Mouse (Mus musculus) forebrain, postnatal 0 days (tissue): ENCODE measurements around the gene Dgcr6. TPM values are rescaled to one million over a fixed set of nuclear protein-coding genes. Genes with fewer than 3 reads are reported as not detected.

Experiments
- ATAC-seq: fragments of 200-750 bp; cut with Nextera tagmentation; 2 replicates; pipeline ENCODE4 v1.8.0; 2017; ENCODE audit warnings: mild to moderate bottlenecking, moderate library complexity
- DNase-seq: peaks from one replicate; pipeline ENCODE4 v3.0.0-alpha.2; 2015
- H3K27ac ChIP-seq: fragments of 300-500 bp; sonication (generic); 2 replicates; pipeline ENCODE4 v1.5.1; 2014; ENCODE audit warnings: low read depth, mild to moderate bottlenecking, antibody characterized with exemption, low read length, moderate library complexity, mixed read lengths
- H3K27me3 ChIP-seq: fragments of 300-500 bp; sonication (generic); 2 replicates; pipeline ENCODE4 v1.6.1; 2014; ENCODE audit warnings: mild to moderate bottlenecking, low read length, mixed read lengths; ENCODE audit not compliant: insufficient read depth
- H3K36me3 ChIP-seq: fragments of 300-500 bp; sonication (generic); 2 replicates; pipeline ENCODE4 v1.6.1; 2014; ENCODE audit warnings: mild to moderate bottlenecking, moderate library complexity; ENCODE audit not compliant: insufficient read depth
- H3K4me1 ChIP-seq: fragments of 300-500 bp; sonication (generic); 2 replicates; pipeline ENCODE4 v1.6.1; 2014; ENCODE audit warnings: antibody characterized with exemption; ENCODE audit not compliant: insufficient read depth
- H3K4me2 ChIP-seq: fragments of 300-500 bp; sonication (generic); 2 replicates; pipeline ENCODE4 v1.6.1; 2014; ENCODE audit warnings: low read depth, mild to moderate bottlenecking, moderate library complexity
- H3K4me3 ChIP-seq: fragments of 300-500 bp; sonication (generic); 2 replicates; pipeline ENCODE4 v1.5.1; 2014; ENCODE audit warnings: low read depth, low read length, mixed read lengths
- H3K9ac ChIP-seq: fragments of 300-500 bp; sonication (generic); 2 replicates; pipeline ENCODE4 v1.6.1; 2014; ENCODE audit warnings: mild to moderate bottlenecking
- H3K9me3 ChIP-seq: fragments of 300-500 bp; sonication (generic); 2 replicates; pipeline ENCODE4 v1.6.1; 2016; ENCODE audit warnings: low read length
- CTCF ChIP-seq: sonication (generic); IDR thresholded peaks from 2 replicates; pipeline ENCODE4 v1.5.1; 2016; ENCODE audit warnings: antibody characterized with exemption, control low read depth, low read depth
- WGBS: fragments of 180-500 bp; shearing (Covaris S2); extraction: QIAGEN DNeasy Blood & Tissue Kit; methylation state at CpG from one replicate; pipeline ENCODE4 v1.1.7; 2014; 5-methylcytosine and 5-hydroxymethylcytosine counted together
- polyA plus RNA-seq: library from polyadenylated mRNA; unstranded; fragments of >200 nt; fragmentation: Nextera tagmentation; extraction: Ambion mirVana; gene quantifications from 2 replicates; pipeline ENCODE4 v1.2.1, GENCODE M21; 2015
- total RNA-seq: library from RNA; depleted of rRNA; stranded (reverse); fragments of >200 nt; gene quantifications from 2 replicates; pipeline ENCODE4 v1.2.3, GENCODE M21; 2014

Gene Dgcr6
- total and polyA plus RNA-seq, 2 experiments from 2014 or later: 64.2 to 171 TPM

DNA sequence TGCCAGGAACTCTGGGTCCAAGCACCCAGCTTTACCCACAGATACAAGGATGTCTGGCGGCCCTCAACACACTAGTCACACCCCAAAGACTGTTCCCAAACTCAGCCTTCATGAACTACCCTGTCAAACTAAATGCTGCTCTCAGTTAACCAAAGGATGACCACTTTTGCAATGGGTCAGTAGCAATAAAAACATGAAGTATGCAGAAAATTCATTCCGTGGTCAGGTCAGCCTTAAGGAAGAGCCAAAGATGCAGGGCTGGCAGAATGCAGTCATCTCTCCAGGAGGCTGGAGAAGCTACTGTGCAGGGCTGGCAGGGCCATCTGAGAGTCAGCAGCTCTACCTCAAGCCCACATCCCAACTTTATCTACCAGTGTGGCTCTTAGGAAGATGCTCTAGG, 26.6 kb downstream of the Dgcr6 start:
- 96% methylated on average over 2 of the region's 2 CpGs for WGBS
- Histone ChIP-seq H3K4me2 (no peak overlapping the region), H3K4me3 (no peak overlapping the region), H3K4me1 (no peaks in the 10 kb centered on the region), H3K9ac (no peak overlapping the region), H3K9me3 (no peaks in the 10 kb centered on the region), H3K27me3 (no peaks in the 10 kb centered on the region), H3K36me3 (no peaks in the 10 kb centered on the region), H3K27ac (no peak overlapping the region)
- ATAC-seq (no peak), DNase-seq (no peak)
- TF ChIP-seq CTCF: no peak

DNA sequence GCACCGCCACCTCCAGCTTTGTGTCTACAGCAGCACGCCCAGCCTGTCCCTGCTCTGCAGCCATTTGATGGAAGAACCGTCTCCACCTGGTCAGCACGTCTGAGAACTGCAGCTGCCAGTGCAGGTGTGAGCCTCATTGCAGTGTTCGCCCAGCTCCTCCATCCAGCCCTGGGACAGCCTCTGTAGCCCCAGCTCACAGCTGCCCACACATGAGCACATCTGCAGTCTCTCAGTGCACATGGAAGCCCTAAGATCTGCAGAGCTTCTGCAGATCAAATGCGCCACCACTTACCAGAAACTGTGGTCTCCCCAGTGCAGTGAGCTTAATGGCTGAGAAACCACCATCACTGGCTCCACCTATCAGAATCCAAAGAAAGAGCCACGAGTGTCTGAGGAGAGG, 27.5 kb downstream of the Dgcr6 start:
- Histone ChIP-seq H3K9me3 (no peaks in the 10 kb centered on the region), H3K9ac (no peak overlapping the region), H3K4me2 (no peak overlapping the region), H3K4me3 (no peak overlapping the region), H3K27ac (no peak overlapping the region), H3K27me3 (no peaks in the 10 kb centered on the region), H3K36me3 (no peaks in the 10 kb centered on the region), H3K4me1 (no peaks in the 10 kb centered on the region)
- 88% methylated on average over 7 of the region's 7 CpGs for WGBS
- ATAC-seq (no peak), DNase-seq (no peak)
- TF ChIP-seq CTCF: no peak

DNA sequence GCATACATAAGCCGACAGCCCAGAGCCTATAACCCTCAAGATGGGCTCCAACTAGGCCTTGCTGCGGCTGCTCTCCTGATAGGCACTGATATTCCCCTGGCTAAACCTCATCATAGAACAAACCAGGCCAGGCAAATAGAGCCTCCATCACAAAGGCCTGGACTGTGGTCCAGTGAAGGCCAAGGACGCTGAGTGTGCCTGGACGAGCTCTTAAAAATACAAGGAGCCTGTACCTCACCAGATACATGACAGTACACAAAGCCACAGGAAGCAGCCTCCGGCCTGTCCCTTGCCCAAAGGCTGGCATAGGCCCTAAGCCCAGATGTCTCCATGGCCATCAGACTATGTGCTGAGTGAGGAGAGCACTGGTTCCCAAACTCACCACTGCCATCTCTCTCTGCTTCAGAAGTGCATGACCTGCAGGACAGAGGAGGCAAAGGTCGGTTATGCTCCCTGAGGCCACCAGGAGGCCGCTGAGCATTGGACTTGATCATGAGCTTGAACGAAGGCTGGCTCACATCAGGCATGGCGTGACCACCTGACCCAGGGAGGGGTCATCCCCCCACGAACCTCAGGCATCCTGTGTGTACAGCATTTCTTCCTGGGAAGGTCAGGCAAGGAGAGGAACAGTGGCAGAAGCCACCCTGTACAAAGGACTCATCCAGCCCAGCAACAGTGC, 28.6 kb downstream of the Dgcr6 start:
- Histone ChIP-seq H3K4me1 (no peaks in the 10 kb centered on the region), H3K27me3 (no peaks in the 10 kb centered on the region), H3K4me3 (no peak overlapping the region), H3K4me2 (no peak overlapping the region), H3K36me3 (no peaks in the 10 kb centered on the region), H3K9ac (no peak overlapping the region), H3K9me3 (no peaks in the 10 kb centered on the region), H3K27ac (no peak overlapping the region)
- DNase-seq: no peak
- no peak for TF ChIP-seq CTCF
- ATAC-seq: no peak
- 87% methylated on average over 10 of the region's 10 CpGs for WGBS

GRCm38 (mm10) chr16:18082291-18082690, 29.6 kb downstream of the Dgcr6 start:
- no peak for TF ChIP-seq CTCF
- no peaks in the 10 kb centered on the region for H3K9me3 ChIP-seq
- no peaks in the 10 kb centered on the region; the same call in 1 of the 2 replicates for H3K27me3 ChIP-seq
- no peak for DNase-seq
- H3K27ac ChIP-seq: no peak overlapping the region; the same call in 1 of the 2 replicates
- no peak for ATAC-seq
- no peak overlapping the region for H3K4me2 ChIP-seq
- H3K4me3 ChIP-seq: no peak overlapping the region
- no peak overlapping the region for H3K9ac ChIP-seq
- H3K36me3 ChIP-seq: no peaks in the 10 kb centered on the region
- WGBS: 94% methylated on average over 1 of the region's 1 CpGs
- H3K4me1 ChIP-seq: no peaks in the 10 kb centered on the region

DNA sequence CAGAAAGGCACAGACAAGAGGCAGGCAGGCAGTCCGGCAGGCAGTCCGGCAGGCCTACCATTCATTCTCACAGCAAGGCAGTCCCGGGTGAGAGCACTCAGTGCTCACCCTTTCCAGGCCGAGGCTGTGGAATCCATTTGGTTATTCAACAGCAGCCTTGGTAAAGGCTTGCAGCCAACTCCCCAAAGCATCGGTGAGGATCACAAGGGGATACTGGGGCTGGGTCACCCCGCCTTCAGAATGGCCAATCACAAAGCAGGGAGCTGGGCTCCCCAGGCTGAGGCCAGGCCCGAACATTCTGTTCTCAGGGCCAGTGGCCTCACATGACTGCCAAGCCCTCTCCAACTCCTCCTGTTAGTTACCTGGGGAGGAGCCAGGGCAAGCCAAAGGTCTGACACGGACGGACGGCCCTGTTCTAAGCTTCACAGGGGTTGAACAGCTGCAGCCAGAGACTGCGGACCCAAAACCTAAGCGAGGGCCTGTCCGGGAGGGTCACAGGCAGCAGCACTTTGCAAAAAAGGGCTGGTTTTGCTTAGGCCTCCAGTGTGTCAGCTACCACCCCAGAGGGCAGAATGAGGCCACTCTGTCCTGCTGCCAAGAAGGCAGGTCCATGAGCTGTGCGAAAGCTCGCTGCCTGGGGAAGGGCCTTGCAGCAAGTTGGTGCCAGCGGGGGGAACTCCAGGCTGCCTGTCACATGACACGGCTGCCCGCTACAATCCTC, 30.7 kb downstream of the Dgcr6 start:
- Histone ChIP-seq H3K9me3 (no peaks in the 10 kb centered on the region), H3K4me1 (peaks cover 4% of the 10 kb centered on the region), H3K36me3 (no peaks in the 10 kb centered on the region), H3K4me2 (no peak overlapping the region), H3K4me3 (no peak overlapping the region), H3K9ac (no peak overlapping the region), H3K27me3 (peaks cover 9% of the 10 kb centered on the region; the same call in 1 of the 2 replicates), H3K27ac (peak overlapping the region; percentile 57)
- DNase-seq (no peak), ATAC-seq (peak; percentile 81)
- WGBS: 74% methylated on average over 18 of the region's 18 CpGs
- no peak for TF ChIP-seq CTCF

- Histone ChIP-seq H3K4me2 (no peak overlapping the region), H3K4me3 (no peak overlapping the region), H3K4me1 (peaks cover 7% of the 10 kb centered on the region), H3K36me3 (no peaks in the 10 kb centered on the region), H3K27ac (no peak overlapping the region), H3K9me3 (no peaks in the 10 kb centered on the region), H3K27me3 (peaks cover 9% of the 10 kb centered on the region; the same call in 1 of the 2 replicates), H3K9ac (no peak overlapping the region)
- TF ChIP-seq CTCF: no peak
- ATAC-seq: no peak
- DNase-seq: no peak
- 89% methylated on average over 7 of the region's 7 CpGs for WGBS
These were observed 31.6 kb downstream of the Dgcr6 start for GRCm38 (mm10) chr16:18084262-18084661.

DNA sequence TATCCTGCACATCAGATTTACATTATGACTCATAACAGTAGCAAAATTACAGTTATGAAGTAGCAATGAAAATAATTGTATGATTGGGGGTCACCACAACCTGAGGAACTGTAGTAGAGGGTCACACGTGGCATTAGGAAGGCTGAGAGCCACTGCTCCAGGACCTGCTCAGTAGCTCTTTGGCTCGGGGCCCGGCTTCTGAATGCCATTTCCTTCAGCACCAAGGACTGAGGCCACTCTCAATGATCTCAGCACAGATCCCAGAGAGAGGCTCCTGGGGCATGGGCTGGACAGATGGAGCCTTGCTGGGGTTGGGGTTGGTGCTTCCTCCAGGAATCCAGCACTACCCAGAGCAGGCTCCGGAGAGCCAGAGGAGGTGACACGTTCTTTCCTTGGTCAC, 34.4 kb downstream of the Dgcr6 start:
- Histone ChIP-seq H3K27me3 (peaks cover 9% of the 10 kb centered on the region; the same call in 1 of the 2 replicates), H3K9ac (no peak overlapping the region), H3K9me3 (no peaks in the 10 kb centered on the region), H3K36me3 (no peaks in the 10 kb centered on the region), H3K4me3 (no peak overlapping the region), H3K27ac (no peak overlapping the region), H3K4me2 (no peak overlapping the region), H3K4me1 (peaks cover 7% of the 10 kb centered on the region)
- no peak for TF ChIP-seq CTCF
- ATAC-seq: no peak
- DNase-seq: no peak
- WGBS: 90% methylated on average over 5 of the region's 5 CpGs
